Mouse (Mus musculus) limb, embryonic 10.5 days (tissue): ENCODE measurements around the gene Zfp616. TPM values are rescaled to one million over a fixed set of nuclear protein-coding genes. Genes with fewer than 3 reads are reported as not detected.

ENCODE experiments used
- DNase-seq: peaks from one replicate; pipeline ENCODE4 v3.0.0-alpha.2; 2017; ENCODE audit warnings: low spot score
- H3K27ac ChIP-seq: fragments of 300-500 bp; sonication (generic); 2 replicates; pipeline ENCODE4 v1.5.1; 2016; ENCODE audit warnings: mild to moderate bottlenecking
- H3K27me3 ChIP-seq: fragments of 300-500 bp; sonication (generic); 2 replicates; pipeline ENCODE4 v1.6.1; 2016; ENCODE audit warnings: low read depth, mild to moderate bottlenecking; ENCODE audit not compliant: poor library complexity, severe bottlenecking
- H3K36me3 ChIP-seq: fragments of 300-500 bp; sonication (generic); 2 replicates; pipeline ENCODE4 v1.6.1; 2016; ENCODE audit warnings: mild to moderate bottlenecking, moderate library complexity
- H3K4me1 ChIP-seq: fragments of 300-500 bp; sonication (generic); 2 replicates; pipeline ENCODE4 v1.6.1; 2016
- H3K4me3 ChIP-seq: fragments of 300-500 bp; sonication (generic); 2 replicates; pipeline ENCODE4 v1.5.1; 2016; ENCODE audit warnings: mild to moderate bottlenecking, moderate library complexity
- H3K9me3 ChIP-seq: fragments of 300-500 bp; sonication (generic); replicated peaks from 2 replicates; pipeline ENCODE4 v1.6.1; 2016; ENCODE audit warnings: mild to moderate bottlenecking
- WGBS: fragments of 180-500 bp; shearing (Covaris S2); methylation state at CpG from one replicate; pipeline ENCODE4 v1.1.7; 2016; 5-methylcytosine and 5-hydroxymethylcytosine counted together
- polyA plus RNA-seq: library from polyadenylated mRNA; unstranded; fragments of >200 nt; fragmentation: Nextera tagmentation; extraction: Ambion mirVana; gene quantifications from 2 replicates; pipeline ENCODE4 v1.2.1, GENCODE M21; 2016

Zfp616 gene
- polyA plus RNA-seq, result not detected in 2 replicates

GRCm38 (mm10) chr11:74069655-74070054, at the start of gene Zfp616:
Gene Zfp616 (plus strand): TSS chr11:74069955.
- no peaks in the 10 kb centered on the region for H3K4me1 ChIP-seq
- 100% methylated on average over 1 of the region's 1 CpGs for WGBS
- H3K36me3 ChIP-seq, result no peaks in the 10 kb centered on the region
- no peaks in the 10 kb centered on the region for H3K27me3 ChIP-seq
- H3K9me3 ChIP-seq, result 0 out of 2 replicates have a peak, but pooled peaks cover under 1% of the 10 kb centered on the region
- DNase-seq, result no peak
- H3K27ac ChIP-seq, result no peak within 1 kb of the TSS
- no peak within 1 kb of the TSS for H3K4me3 ChIP-seq

DNA sequence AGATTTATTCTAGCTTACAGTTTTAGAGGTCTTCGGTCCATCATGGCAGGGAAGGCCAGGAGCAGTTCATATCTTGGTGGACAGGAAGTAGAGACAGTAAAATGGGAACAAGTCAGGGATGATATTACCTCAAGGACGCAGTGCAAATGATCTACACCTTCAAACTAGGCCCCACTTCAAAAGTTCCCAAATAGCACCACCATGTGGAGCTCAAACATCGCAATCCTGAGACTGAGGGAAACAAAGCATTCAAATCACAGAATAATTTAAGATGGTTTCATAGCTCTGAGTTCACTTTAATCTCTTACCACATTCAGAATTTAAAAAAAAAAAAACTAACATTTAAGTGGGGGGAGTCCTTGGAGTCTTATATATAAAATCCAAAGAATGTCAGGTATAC, 18.4 kb upstream of the Zfp616 start:
- Histone ChIP-seq H3K4me1 (no peaks in the 10 kb centered on the region), H3K36me3 (no peaks in the 10 kb centered on the region), H3K27me3 (no peaks in the 10 kb centered on the region), H3K9me3 (peaks cover 2% of the 10 kb centered on the region; the same call in 1 of the 2 replicates), H3K27ac (no peak overlapping the region), H3K4me3 (no peak overlapping the region)
- WGBS, result 76% methylated on average over 3 of the region's 3 CpGs
- DNase-seq, result no peak

- no peak for DNase-seq
- no peaks in the 10 kb centered on the region for H3K36me3 ChIP-seq
- H3K4me3 ChIP-seq, result no peak within 1 kb of the TSS
- WGBS, result 85% methylated on average over 2 of the region's 2 CpGs
- H3K27ac ChIP-seq, result no peak within 1 kb of the TSS
- H3K9me3 ChIP-seq, result peaks cover 3% of the 10 kb centered on the region; the same call in 1 of the 2 replicates
- no peaks in the 10 kb centered on the region for H3K27me3 ChIP-seq
- H3K4me1 ChIP-seq, result no peaks in the 10 kb centered on the region
Observed at GRCm38 (mm10) chr11:74056451-74056850, 13.3 kb upstream of the Zfp616 start, which contains the start of the genes Olfr139 and Olfr399. Gene Olfr139 (minus strand): TSS chr11:74056551. Gene Olfr399 (minus strand): TSS chr11:74056615.

DNA sequence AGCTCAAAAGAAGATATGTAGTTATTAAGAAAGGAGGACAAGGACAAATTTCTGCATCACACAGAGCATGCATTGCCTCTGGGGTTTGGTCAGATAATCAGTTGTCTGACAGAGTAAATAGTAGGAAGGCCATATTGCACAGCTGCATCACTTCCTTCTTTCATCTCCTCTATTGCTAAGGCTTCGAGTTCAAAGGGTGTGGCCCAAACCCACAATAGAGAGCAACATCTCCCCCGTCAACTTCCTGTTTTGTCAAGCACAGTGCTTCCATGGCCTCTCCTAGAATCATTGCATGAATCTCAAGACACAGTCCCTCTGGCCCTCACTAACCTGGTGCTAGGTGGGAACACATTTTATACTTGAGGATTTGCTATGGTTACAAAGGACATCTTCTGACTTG, 31.0 kb downstream of the Zfp616 start:
- no peak for DNase-seq
- Histone ChIP-seq H3K4me3 (no peak overlapping the region), H3K9me3 (no peaks in the 10 kb centered on the region), H3K4me1 (no peaks in the 10 kb centered on the region), H3K27me3 (no peaks in the 10 kb centered on the region), H3K36me3 (no peaks in the 10 kb centered on the region), H3K27ac (no peak overlapping the region)
- 86% methylated on average over 2 of the region's 2 CpGs for WGBS

DNA sequence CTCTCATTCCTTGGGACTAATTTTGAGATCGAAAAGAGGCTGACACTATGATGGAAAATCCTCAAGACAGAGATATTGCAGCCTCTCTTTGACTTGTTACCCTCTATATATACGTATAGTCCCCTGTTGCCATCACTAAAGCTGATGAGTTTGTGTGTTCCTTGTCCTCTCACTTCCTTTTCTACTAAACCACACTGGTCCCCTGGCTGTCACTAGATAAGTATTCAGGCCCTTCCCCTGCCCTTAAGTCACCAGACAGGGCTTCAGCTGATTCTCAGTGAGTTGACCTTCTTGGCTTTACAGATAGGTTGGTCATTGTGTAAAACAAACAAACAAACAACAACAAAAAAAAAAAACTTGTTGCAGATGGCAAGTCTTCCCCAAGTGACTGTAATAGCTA, 31.8 kb downstream of the Zfp616 start:
- Histone ChIP-seq H3K36me3 (no peaks in the 10 kb centered on the region), H3K27ac (no peak overlapping the region), H3K9me3 (no peaks in the 10 kb centered on the region), H3K4me1 (no peaks in the 10 kb centered on the region), H3K27me3 (no peaks in the 10 kb centered on the region), H3K4me3 (no peak overlapping the region)
- no peak for DNase-seq
- 65% methylated on average over 2 of the region's 2 CpGs for WGBS

GRCm38 (mm10) chr11:74105066-74105465, 35.3 kb downstream of the Zfp616 start:
- Histone ChIP-seq H3K27ac (no peak overlapping the region), H3K4me3 (no peak overlapping the region), H3K4me1 (no peaks in the 10 kb centered on the region), H3K27me3 (no peaks in the 10 kb centered on the region), H3K36me3 (no peaks in the 10 kb centered on the region), H3K9me3 (no peaks in the 10 kb centered on the region; the same call in 1 of the 2 replicates)
- no peak for DNase-seq
- 32% methylated on average over 5 of the region's 5 CpGs for WGBS

DNA sequence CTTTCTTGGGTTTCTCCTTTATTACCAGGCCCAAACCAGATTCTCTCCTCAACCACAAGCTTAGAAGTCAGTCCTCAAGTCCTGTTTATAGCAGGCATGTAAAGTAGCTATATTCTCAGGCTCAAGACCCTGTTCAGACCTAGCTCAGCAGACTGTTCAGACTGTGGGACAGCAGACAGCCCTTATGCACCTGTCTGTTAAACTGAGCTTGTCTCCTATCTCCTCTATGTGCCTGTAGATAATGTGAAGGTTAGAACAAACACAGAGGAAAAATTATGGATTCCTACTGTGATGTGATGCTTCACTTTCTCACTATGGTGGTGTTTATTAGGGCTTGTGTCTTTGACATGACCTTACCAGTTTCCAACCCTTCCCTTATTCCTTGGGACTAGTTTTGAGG, 43.7 kb downstream of the Zfp616 start, which contains the start of gene Olfr401:
Gene Olfr401 (plus strand): TSS at position 301 of the 400 bp plus-strand sequence.
- Histone ChIP-seq H3K36me3 (no peaks in the 10 kb centered on the region), H3K27ac (no peak within 1 kb of the TSS), H3K4me3 (no peak within 1 kb of the TSS), H3K27me3 (no peaks in the 10 kb centered on the region), H3K9me3 (no peaks in the 10 kb centered on the region; the same call in 1 of the 2 replicates), H3K4me1 (no peaks in the 10 kb centered on the region)
- DNase-seq, result no peak

Other genes starting within 250 kb of the Zfp616 start
- not detected in 2 replicates for gene Olfr393, start 218.5 kb upstream of the Zfp616 start, polyA plus RNA-seq
- gene Olfr394, start 179.2 kb upstream of the Zfp616 start, polyA plus RNA-seq, result not detected in 2 replicates
- gene Olfr395, start 160.7 kb upstream of the Zfp616 start, polyA plus RNA-seq, result not detected in 2 replicates
- not detected in 2 replicates for gene Olfr23, start 133.3 kb upstream of the Zfp616 start, polyA plus RNA-seq
- not detected in 2 replicates for gene Olfr397, start 109.1 kb upstream of the Zfp616 start, polyA plus RNA-seq
- gene Olfr398, start 79.5 kb upstream of the Zfp616 start, polyA plus RNA-seq, result not detected in 2 replicates
- not detected in 2 replicates for gene Olfr139, start 13.4 kb upstream of the Zfp616 start, polyA plus RNA-seq
- gene Olfr399, start 13.3 kb upstream of the Zfp616 start, polyA plus RNA-seq, result not detected in 2 replicates
- gene Olfr401, start 43.8 kb downstream of the Zfp616 start, polyA plus RNA-seq, result not detected in 2 replicates
- gene Olfr402, start 83.6 kb downstream of the Zfp616 start, polyA plus RNA-seq, result not detected in 2 replicates
- gene Olfr403, start 116.3 kb downstream of the Zfp616 start, polyA plus RNA-seq, result not detected in 2 replicates
- gene Olfr43, start 141.4 kb downstream of the Zfp616 start, polyA plus RNA-seq, result not detected in 2 replicates
- not detected in 2 replicates for gene Olfr406, start 189.9 kb downstream of the Zfp616 start, polyA plus RNA-seq
- not detected in 2 replicates for gene Olfr59, start 213.8 kb downstream of the Zfp616 start, polyA plus RNA-seq